Comparison of ENCODE assay signal across 9 mouse cellular contexts in the genomic region with DNA sequence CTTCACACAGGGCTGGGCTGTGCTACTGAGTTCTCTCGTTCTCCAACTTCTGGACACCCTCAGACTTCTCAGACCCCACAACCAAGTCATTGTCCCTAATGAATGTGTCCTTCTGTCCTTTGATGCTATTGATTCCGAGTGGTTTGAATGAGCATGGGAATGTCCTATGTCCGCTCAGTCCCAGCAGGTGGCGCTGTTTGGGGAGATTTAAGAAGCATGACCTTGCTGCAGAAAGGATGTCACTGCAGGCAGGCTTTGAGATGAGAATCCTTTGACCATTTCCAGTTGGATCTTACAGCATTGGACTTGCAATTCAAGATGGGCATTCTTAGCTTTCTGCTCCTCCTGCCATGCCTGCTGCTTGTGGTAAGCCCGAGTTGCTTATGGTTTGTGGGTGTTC.
DNase-seq lines count a peak whose midpoint lies in the region; ATAC-seq and TF ChIP-seq lines count a peak whose summit lies in the region.
"Had no signal": no experiment of that assay in that cellular context is flagged by ENCODE, and none has a peak within 500 bp of the region (broad histone marks: within the 10 kb centered on the region; RNA-seq: fewer than 3 reads in every experiment).

No protein-coding gene starts in this region.

- H3K27ac ChIP-seq in intestine, postnatal 0 days (ENCODE audit: low read depth, low read length) = no peak overlapping the region
- H3K27ac ChIP-seq in intestine, embryonic 16.5 days (ENCODE audit: low read length) = no peak overlapping the region
- H3K27ac ChIP-seq: lung, embryonic 15.5 days had no signal

- no peaks in the 10 kb centered on the region for H3K4me1 ChIP-seq in intestine, postnatal 0 days (replicated peaks; ENCODE audit: control insufficient read depth, insufficient read depth, low read length)
- H3K4me1 ChIP-seq in intestine, embryonic 16.5 days (ENCODE audit: control insufficient read depth, insufficient read depth, low read length) = no peaks in the 10 kb centered on the region
- H3K4me1 ChIP-seq: lung, embryonic 15.5 days had no signal

- peak; percentile 76 for TF ChIP-seq CTCF in intestine, postnatal 0 days (IDR thresholded peaks at IDR 0.05; ENCODE audit: low read depth)

- no peak overlapping the region for H3K4me2 ChIP-seq in intestine, postnatal 0 days (replicated peaks; ENCODE audit: low read depth)
- no peak overlapping the region for H3K4me2 ChIP-seq in intestine, embryonic 16.5 days (ENCODE audit: low read depth, low read length)
- H3K4me2 ChIP-seq: lung, embryonic 15.5 days had no signal

- H3K9me3 ChIP-seq in intestine, postnatal 0 days (ENCODE audit: control insufficient read depth) = no peaks in the 10 kb centered on the region
- no peaks in the 10 kb centered on the region for H3K9me3 ChIP-seq in intestine, embryonic 16.5 days (ENCODE audit: control insufficient read depth, low read length)
- H3K9me3 ChIP-seq: lung, embryonic 15.5 days had no signal

- ATAC-seq in intestine, postnatal 0 days = no peak
- no peak for ATAC-seq in intestine, embryonic 16.5 days
- 0 out of 2 replicates have a peak, but pooled peaks have one; percentile 54 for ATAC-seq in common myeloid progenitor, adult 5-6 weeks (replicated peaks; ENCODE audit: low read depth, poor library complexity, severe bottlenecking)
- ATAC-seq in inflammation-experienced regulatory T-cells, adult 6 months = no peak

- H3K36me3 ChIP-seq in intestine, postnatal 0 days (ENCODE audit: control insufficient read depth, insufficient read depth) = no peaks in the 10 kb centered on the region
- H3K36me3 ChIP-seq in intestine, embryonic 16.5 days (ENCODE audit: control insufficient read depth, insufficient read depth, low read length) = no peaks in the 10 kb centered on the region
- H3K36me3 ChIP-seq: lung, embryonic 15.5 days had no signal

- DNase-seq in CD4-positive helper T cell, adult 2 months (ENCODE audit: low read depth, low spot score) = peak; percentile 24
- DNase-seq in adipocyte (ENCODE audit: low spot score) = peak; percentile 17
- DNase-seq in layer of hippocampus, postnatal 10 days (ENCODE audit: low spot score in 2 of 2) = peak; percentile 42 to 51
- peak; percentile 6 for DNase-seq in ovary, postnatal 14 days (ENCODE audit: low spot score)

- WGBS in intestine, postnatal 0 days = 24% methylated on average over 5 of the region's 5 CpGs
- WGBS in intestine, embryonic 16.5 days = 22% methylated on average over 5 of the region's 5 CpGs

- no peaks in the 10 kb centered on the region for H3K27me3 ChIP-seq in intestine, postnatal 0 days (replicated peaks; ENCODE audit: control insufficient read depth, insufficient read depth, low read length)
- H3K27me3 ChIP-seq in intestine, embryonic 16.5 days (replicated peaks; ENCODE audit: control insufficient read depth, insufficient read depth, low read length) = no peaks in the 10 kb centered on the region
- H3K27me3 ChIP-seq: lung, embryonic 15.5 days had no signal

- no peak overlapping the region for H3K4me3 ChIP-seq in intestine, postnatal 0 days (ENCODE audit: low read depth, low read length)
- no peak overlapping the region for H3K4me3 ChIP-seq in intestine, embryonic 16.5 days (ENCODE audit: low read length)
- H3K4me3 ChIP-seq: lung, embryonic 15.5 days had no signal

- H3K9ac ChIP-seq in intestine, postnatal 0 days (ENCODE audit: low read depth, low read length) = no peak overlapping the region
- no peak overlapping the region for H3K9ac ChIP-seq in intestine, embryonic 16.5 days (ENCODE audit: low read depth, low read length)
- H3K9ac ChIP-seq: lung, embryonic 15.5 days had no signal
